Mouse (Mus musculus): ENCODE measurements around the gene Olfr913. TPM values are rescaled to one million over a fixed set of nuclear protein-coding genes. Genes with fewer than 3 reads are reported as not detected.

The Olfr913 gene
- total RNA-seq (2021): not detected
- long read RNA-seq, experiment 1: 0 reads
- long read RNA-seq, experiment 2: 0 reads

- DNase-seq: no peak
These were observed at the start of gene Olfr913 for GRCm38 (mm10) chr9:38592459-38592858. Olfr913 (plus strand) TSS chr9:38592759.

DNA sequence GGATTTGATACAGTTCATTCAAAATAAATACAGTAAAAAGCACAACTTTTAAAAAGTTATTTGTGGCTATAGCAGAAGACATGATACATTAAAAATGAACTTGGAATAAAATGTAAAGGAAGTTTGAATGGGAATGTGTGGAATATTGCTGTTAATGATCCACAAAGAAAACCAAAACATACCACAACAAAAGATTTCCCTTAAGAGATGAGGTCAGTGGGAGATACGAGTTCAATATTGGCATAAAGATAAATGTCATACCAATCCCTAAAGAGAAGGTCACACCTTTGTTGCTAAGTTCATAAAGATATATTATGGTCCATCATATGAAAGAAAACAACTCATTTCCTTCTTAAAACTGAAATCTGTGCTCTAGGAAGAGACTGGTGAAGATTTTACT, 12.7 kb upstream of the Olfr913 start, which contains the start of gene Olfr912:
Gene Olfr912, plus strand, starts transcription at position 301 of the 400 bp plus-strand sequence.
- no peak for DNase-seq

DNA sequence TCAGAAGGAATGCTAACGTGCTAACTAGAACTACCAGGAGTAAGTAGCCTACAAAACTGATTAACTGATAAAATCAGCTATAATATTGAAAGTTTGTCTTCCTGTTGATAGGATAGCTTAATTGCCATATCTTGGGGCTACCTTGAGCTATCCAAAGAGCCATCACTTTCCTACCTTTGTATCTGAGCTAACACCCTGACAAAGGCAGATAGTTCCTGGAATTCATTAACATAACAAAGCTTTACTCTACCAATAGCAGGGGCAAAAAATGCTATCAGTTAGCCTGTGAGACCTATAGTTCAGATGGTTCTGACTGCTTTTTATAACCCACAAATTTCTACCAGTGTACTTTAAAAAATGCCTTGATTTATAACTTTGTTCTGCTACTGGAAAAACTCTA, 1.5 kb upstream of the Olfr913 start:
- DNase-seq: no peak

DNA sequence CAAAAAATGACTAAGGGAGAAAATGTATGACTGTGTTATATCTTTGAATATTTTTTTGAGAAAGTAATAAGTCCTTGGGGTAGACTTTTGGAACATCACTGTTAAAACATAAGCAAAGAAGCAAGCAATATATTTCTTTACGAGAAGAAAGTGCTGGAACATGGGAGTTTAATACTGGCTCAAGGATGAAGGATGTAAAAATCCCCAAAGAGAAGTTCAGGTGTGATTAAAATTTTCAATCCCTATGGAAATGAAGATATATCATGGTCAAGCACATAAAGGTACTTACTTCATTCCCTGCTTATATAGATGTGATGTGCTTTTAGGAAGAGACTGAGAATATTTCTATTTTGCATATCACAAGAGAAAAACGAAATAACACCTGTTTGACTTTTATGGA, 12.2 kb downstream of the Olfr913 start, which contains the start of gene Olfr914:
Gene Olfr914, plus strand, starts transcription at position 301 of the 400 bp plus-strand sequence.
- DNase-seq: no peak

DNA sequence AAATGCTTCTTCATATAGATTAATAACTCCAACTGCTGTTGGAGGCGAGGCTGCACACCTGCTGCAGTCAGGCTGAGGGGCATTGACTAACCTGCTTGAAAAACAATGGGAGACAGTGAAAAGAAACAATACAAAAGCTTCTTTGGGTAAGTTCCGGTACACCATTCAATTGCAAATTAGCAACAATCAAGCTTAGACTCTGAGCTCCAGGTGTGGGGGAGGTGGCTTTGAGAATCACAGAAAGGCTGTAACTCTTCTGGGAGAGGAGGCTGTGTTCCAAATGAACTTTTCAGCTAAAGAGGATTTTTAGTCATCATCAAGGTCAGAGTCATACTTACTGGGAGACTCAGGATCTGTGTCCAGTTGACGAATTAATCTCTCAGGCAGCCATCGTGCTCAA, 39.8 kb downstream of the Olfr913 start:
- no peak for DNase-seq

Other genes with a start within 250 kb of the Olfr913 start
- gene Olfr898, start 244.3 kb upstream of the Olfr913 start, total RNA-seq (2021): not detected
- gene Olfr250, start 225.9 kb upstream of the Olfr913 start, total RNA-seq (2021): not detected
- not detected for gene Olfr251, start 215.7 kb upstream of the Olfr913 start, total RNA-seq (2021)
- gene Olfr147, start 191.1 kb upstream of the Olfr913 start, total RNA-seq (2021): not detected
- gene Olfr901, start 163.3 kb upstream of the Olfr913 start, total RNA-seq (2021): not detected
- gene Olfr902, start 145.1 kb upstream of the Olfr913 start, total RNA-seq (2021): not detected
- gene Olfr904, start 129.6 kb upstream of the Olfr913 start, total RNA-seq (2021): not detected
- gene Olfr905, start 121.7 kb upstream of the Olfr913 start, total RNA-seq (2021): not detected
- not detected for gene Olfr906, start 105.7 kb upstream of the Olfr913 start, total RNA-seq (2021)
- gene Olfr907, start 97.0 kb upstream of the Olfr913 start, total RNA-seq (2021): not detected
- gene Olfr911-ps1, start 71.2 kb upstream of the Olfr913 start, total RNA-seq (2021): not detected
- gene Olfr910, start 54.9 kb upstream of the Olfr913 start, total RNA-seq (2021): not detected
- gene Olfr912, start 12.6 kb upstream of the Olfr913 start, total RNA-seq (2021): not detected
- gene Olfr914, start 12.3 kb downstream of the Olfr913 start, total RNA-seq (2021): not detected
- gene Olfr916, start 67.1 kb downstream of the Olfr913 start, total RNA-seq (2021): not detected
- gene Olfr917, start 73.1 kb downstream of the Olfr913 start, total RNA-seq (2021): not detected
- not detected for gene Olfr918, start 81.8 kb downstream of the Olfr913 start, total RNA-seq (2021)
- gene Olfr919, start 110.9 kb downstream of the Olfr913 start, total RNA-seq (2021): not detected
- 10 to 100 TPM; 22.5 to 29.6 TPM for gene Vwa5a, start 125.5 kb downstream of the Olfr913 start, total RNA-seq (2021)
- gene Olfr920, start 159.5 kb downstream of the Olfr913 start, total RNA-seq (2021): under 1 TPM; 0.07 to 0.12 TPM
- not detected for gene Olfr921, start 180.3 kb downstream of the Olfr913 start, total RNA-seq (2021)
- not detected for gene Olfr922, start 221.9 kb downstream of the Olfr913 start, total RNA-seq (2021)
- not detected for gene Olfr923, start 233.8 kb downstream of the Olfr913 start, total RNA-seq (2021)

All from gastrocnemius, postnatal 10 days (tissue).